Mouse (Mus musculus) layer of hippocampus, adult 18-20 months (tissue): ENCODE measurements around the gene Ssxb2. TPM values are rescaled to one million over a fixed set of nuclear protein-coding genes. Genes with fewer than 3 reads are reported as not detected.
"Not testable (repeated sequence)": the region's sequence is repeated elsewhere in the genome, so short reads cannot be mapped to it uniquely, and the experiment has no call there.

Source experiments
- DNase-seq, 2 experiments: peaks; one replicate each; pipeline ENCODE4 v3.0.0; 2022; ENCODE audit warnings: low spot score in 2 of 2
- long read RNA-seq: library from polyadenylated mRNA; stranded (forward); transcript quantifications from one replicate; pipeline ENCODE4 v2.0.0, GENCODE M21; 2021
- total RNA-seq, 2 experiments: library from RNA; stranded (reverse); gene quantifications; 2 replicates each; pipeline ENCODE4 v1.2.3; 2021

Gene Ssxb2
- not detected for total RNA-seq
- long read RNA-seq = 0 reads

- DNase-seq = not testable (repeated sequence)
Observed at GRCm38 (mm10) chrX:8461626-8462025, at the start of gene Ssxb2. TSS of gene Ssxb2 (minus strand) at chrX:8461726.

- not testable (repeated sequence) for DNase-seq
Observed at GRCm38 (mm10) chrX:8413005-8413404, 48.5 kb downstream of the Ssxb2 start, which contains the start of gene Ssxb1. TSS of gene Ssxb1 (plus strand) at chrX:8413305.

Other genes starting within 250 kb of the Ssxb2 start
- gene Ftsj1, start 209.3 kb downstream of the Ssxb2 start, total RNA-seq = 10 to 100 TPM; 22.9 to 23.8 TPM
- gene Slc38a5, start 190.6 kb downstream of the Ssxb2 start, total RNA-seq = 1 to 10 TPM; 2.0 to 2.1 TPM
- not detected for gene Ssxb10, start 134.3 kb downstream of the Ssxb2 start, total RNA-seq
- gene Ssxb9, start 94.7 kb downstream of the Ssxb2 start, total RNA-seq = not detected
- gene Ssxb1, start 48.4 kb downstream of the Ssxb2 start, total RNA-seq = not detected
- not detected for gene Gm14459, start 63.2 kb upstream of the Ssxb2 start, total RNA-seq
- not detected for gene Ssxb6, start 86.5 kb upstream of the Ssxb2 start, total RNA-seq
- not detected for gene Ssxb3, start 130.1 kb upstream of the Ssxb2 start, total RNA-seq
- not detected for gene Ssxb8, start 229.1 kb upstream of the Ssxb2 start, total RNA-seq